Mouse (Mus musculus) kidney, adult 2 months (tissue): Measurements from ENCODE around the gene Fli1.

Experiments
- CTCF ChIP-seq: fragments of 200-500 bp; conservative IDR thresholded peaks from 2 replicates; pipeline ENCODE4 v1.5.1; 2011; ENCODE audit warnings: low read depth, mild to moderate bottlenecking, control low read depth, low read length, moderate library complexity, mixed read lengths; ENCODE audit not compliant: insufficient read depth, insufficient read length
- POLR2A ChIP-seq: fragments of 200-500 bp; IDR thresholded peaks from one replicate; pipeline ENCODE4 v1.6.1; 2011; ENCODE audit warnings: low read depth, low read length, control low read depth

DNA sequence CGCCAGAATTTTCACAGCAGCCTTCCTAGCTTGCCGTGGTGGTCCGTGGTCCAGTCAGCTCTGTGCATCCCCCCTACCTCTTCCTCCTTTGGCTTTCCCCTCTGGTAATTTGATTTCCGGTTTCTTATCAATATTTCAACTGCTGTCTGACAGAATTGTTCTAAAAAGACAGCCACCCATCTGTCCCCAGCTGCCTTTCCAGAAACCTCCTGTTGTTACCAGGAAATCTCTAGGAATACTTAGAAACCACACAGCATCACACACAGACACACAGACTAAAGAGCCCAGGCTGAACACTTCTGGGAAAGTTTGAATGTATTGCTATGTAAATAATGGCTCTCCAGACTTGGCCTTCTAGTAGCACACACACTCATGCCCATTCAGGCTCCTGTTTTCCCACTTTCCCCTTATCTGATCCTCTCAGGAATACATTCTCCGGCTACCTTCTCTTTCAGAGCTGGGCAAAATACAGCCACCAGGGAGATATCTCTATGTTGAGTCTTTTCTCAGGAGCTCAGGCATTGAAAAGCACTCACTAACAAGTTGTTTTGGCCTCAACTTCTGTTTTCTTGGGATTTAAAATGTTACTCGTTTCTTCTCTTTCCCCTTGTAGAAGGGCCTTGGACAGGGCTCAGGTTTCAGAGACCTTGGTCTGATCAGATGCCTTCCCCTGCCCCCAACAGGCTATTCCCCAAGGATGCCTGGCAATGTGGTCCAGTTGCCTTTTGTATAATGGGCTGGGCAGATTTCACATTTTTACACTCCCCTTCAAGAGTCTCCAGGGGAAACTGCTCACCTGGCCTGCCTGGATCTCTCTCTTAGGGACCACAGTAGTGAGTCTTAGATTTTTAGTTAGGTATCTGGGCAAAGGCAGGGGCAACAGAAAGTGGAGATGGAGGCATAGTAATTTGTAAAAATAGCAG lies 7.1 kb upstream of the Fli1 start:
- TF ChIP-seq POLR2A (no peak), CTCF (no peak)
